Mouse (Mus musculus): ENCODE measurements around the gene Nomo1. TPM values are rescaled to one million over a fixed set of nuclear protein-coding genes. Genes with fewer than 3 reads are reported as not detected.

Gene Nomo1
- polyA plus RNA-seq, 1 experiment from 2014 or later, result 27.0 TPM

DNA sequence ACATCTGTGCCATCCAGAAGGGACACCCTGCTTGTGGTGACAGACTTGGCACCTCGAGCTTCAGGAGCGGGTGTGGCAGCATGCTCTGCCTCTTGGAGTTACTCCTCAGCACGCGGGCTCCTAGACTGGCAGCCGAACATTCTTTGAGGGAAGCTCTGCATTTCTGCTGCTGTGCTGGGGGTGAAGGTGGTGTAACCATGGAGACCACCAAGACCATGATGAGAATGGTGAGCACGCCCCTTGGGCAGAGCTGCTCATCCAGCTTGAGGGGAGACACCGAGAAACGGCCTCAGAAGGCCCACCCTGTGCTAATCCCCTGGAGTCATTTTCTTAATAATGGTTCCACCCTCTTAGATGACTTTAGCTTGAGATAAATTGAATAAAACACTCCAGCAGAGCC is 59.3 kb downstream of the Nomo1 start:
- 65% methylated on average over 8 of the region's 8 CpGs for WGBS
- H3K4me3 ChIP-seq, result no peak overlapping the region
- no peaks in the 10 kb centered on the region for H3K9me3 ChIP-seq (replicated peaks)
- no peaks in the 10 kb centered on the region for H3K4me1 ChIP-seq
- DNase-seq (ENCODE audit: low spot score), result no peak
- no peaks in the 10 kb centered on the region for H3K36me3 ChIP-seq
- no peak overlapping the region for H3K27ac ChIP-seq
- H3K27me3 ChIP-seq (ENCODE audit: low read depth, poor library complexity, severe bottlenecking), result peaks cover 44% of the 10 kb centered on the region

DNA sequence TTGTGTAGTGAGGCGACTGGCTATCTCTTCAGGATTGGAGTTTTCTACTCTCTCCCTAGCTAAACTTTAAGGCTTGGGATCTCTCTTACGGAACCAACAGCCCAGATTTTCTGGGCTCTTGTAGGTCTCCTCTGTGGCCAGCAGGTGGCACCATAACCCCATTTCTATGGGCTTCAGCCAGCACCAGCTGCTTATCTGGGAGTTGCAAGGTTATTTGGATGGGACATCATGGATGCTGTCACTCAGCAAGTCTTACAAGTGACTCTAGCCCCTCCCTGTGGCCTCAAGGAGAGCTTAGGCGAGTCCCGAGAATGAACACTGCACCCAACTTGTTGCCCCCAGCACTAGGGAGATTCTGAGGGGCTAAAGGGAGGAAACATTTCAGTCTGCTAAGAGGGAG is 62.6 kb downstream of the Nomo1 start:
- no peaks in the 10 kb centered on the region for H3K9me3 ChIP-seq (replicated peaks)
- 3% methylated on average over 4 of the region's 4 CpGs for WGBS
- H3K4me3 ChIP-seq, result no peak overlapping the region
- no peak overlapping the region for H3K27ac ChIP-seq
- peaks cover 8% of the 10 kb centered on the region for H3K4me1 ChIP-seq
- H3K36me3 ChIP-seq, result no peaks in the 10 kb centered on the region
- DNase-seq (ENCODE audit: low spot score), result peak; percentile 81
- peaks cover 73% of the 10 kb centered on the region for H3K27me3 ChIP-seq (ENCODE audit: low read depth, poor library complexity, severe bottlenecking)

DNA sequence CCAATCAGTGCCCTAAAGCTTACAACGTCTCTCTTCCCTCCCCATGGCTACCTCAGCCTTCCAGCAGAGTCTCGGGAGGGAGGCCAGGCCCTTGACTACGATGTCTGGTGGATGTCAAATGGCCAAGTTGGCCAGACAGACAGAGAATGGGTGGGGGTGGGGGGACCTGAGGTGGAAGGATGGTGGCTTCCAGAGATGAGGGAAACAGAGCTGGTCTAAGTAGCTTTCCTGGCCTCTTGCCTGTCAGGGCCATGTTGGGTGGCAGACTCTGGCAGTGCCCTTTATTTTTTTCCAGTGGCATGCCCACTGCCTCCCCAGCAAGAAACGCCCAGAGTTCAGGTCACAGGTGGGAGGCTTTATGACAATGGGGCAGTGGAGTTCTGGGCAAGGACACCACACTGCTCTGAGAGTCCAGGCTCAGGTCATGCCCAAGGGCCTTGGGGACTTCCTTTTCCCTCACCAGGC is 63.9 kb downstream of the Nomo1 start:
- 59% methylated on average over 4 of the region's 4 CpGs for WGBS
- Histone ChIP-seq H3K27me3 (ENCODE audit: low read depth, poor library complexity, severe bottlenecking) (peaks cover 78% of the 10 kb centered on the region), H3K9me3 (replicated peaks) (no peaks in the 10 kb centered on the region), H3K4me1 (peaks cover 8% of the 10 kb centered on the region), H3K27ac (no peak overlapping the region), H3K36me3 (no peaks in the 10 kb centered on the region), H3K4me3 (no peak overlapping the region)
- DNase-seq (ENCODE audit: low spot score), result no peak

DNA sequence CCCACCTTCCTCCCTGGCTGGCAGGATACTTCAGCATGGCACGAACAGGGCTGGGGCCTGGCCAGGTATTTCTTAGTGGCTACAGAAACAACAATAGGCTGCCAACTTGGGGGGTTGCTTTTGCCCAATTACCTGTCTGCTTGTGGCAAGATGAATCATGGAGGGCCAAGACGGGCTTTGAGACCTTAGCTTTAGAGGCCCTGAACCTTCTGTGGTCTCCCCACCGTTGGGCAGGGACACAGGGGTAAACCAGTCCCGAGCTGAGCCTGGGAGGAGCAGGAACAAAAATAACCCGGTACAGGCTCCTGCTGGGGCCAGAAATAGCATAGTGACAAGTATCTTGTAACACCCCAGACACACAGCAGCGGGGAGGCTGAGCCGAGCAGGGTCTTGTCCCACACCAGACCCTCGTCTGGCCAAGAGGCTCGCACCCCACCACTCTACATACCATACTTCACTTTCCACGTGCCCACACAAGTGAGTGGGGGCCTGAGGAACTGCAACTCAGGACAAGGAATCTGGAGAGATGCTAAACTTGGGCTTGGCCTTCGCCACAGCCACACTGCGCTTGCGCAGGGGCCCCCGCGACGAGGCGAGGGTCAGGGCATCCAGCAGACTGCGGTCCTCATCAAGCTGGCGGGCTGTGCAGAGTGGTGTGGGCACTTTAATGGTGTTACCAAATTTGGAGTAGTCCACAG is 64.9 kb downstream of the Nomo1 start:
- WGBS, result 85% methylated on average over 19 of the region's 19 CpGs
- no peak for DNase-seq (ENCODE audit: low spot score)
- Histone ChIP-seq H3K4me1 (peaks cover 8% of the 10 kb centered on the region), H3K36me3 (no peaks in the 10 kb centered on the region), H3K4me3 (no peak overlapping the region), H3K27ac (no peak overlapping the region), H3K9me3 (replicated peaks) (no peaks in the 10 kb centered on the region), H3K27me3 (ENCODE audit: low read depth, poor library complexity, severe bottlenecking) (peaks cover 69% of the 10 kb centered on the region)

DNA sequence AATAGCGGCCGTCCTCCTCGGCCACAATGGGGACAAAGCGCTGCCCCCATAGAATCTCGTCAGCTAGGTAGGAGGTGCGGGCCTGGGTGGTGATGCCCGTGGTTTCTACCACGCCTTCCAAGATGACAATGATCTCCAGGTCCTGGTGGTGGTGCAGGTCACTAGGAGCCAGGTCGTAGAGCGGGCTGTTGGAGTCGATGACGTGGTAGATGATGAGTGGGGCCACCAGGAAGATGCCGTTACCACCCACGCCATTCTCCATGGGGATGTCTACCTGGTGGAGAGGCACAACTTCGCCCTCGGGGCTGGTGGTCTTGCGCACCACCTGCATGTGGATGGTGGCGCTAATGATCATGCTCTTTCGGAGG is 65.4 kb downstream of the Nomo1 start:
- Histone ChIP-seq H3K27ac (no peak overlapping the region), H3K27me3 (ENCODE audit: low read depth, poor library complexity, severe bottlenecking) (peaks cover 64% of the 10 kb centered on the region), H3K36me3 (no peaks in the 10 kb centered on the region), H3K4me3 (no peak overlapping the region), H3K9me3 (replicated peaks) (no peaks in the 10 kb centered on the region), H3K4me1 (peaks cover 8% of the 10 kb centered on the region)
- WGBS, result 93% methylated on average over 19 of the region's 19 CpGs
- no peak for DNase-seq (ENCODE audit: low spot score)

DNA sequence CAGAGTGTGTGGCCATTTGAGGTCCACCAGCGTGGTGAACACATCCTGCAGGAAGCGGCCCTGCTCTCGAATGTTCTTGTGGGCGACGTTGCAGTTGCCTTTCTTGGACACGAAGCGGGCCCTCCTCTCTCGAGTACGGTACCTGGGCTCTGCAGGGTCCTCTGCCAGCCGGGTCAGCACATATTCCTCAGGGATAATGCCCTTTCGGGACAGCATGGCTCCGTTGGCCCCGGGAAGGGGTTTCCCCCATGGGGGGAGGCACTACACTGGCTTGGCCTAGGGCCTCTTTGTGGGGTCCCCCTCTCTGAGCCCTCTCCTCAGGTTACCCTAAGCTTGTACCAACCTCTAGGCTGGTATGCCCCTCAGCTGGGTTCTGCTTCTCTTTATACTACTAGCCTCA is 66.2 kb downstream of the Nomo1 start:
- peaks cover 13% of the 10 kb centered on the region for H3K4me1 ChIP-seq
- 81% methylated on average over 13 of the region's 13 CpGs for WGBS
- DNase-seq (ENCODE audit: low spot score), result no peak
- 0 out of 2 replicates have a peak overlapping the region, but pooled peaks have one; percentile 64 for H3K4me3 ChIP-seq
- H3K9me3 ChIP-seq (replicated peaks), result no peaks in the 10 kb centered on the region
- H3K36me3 ChIP-seq, result no peaks in the 10 kb centered on the region
- H3K27ac ChIP-seq, result no peak overlapping the region
- H3K27me3 ChIP-seq (ENCODE audit: low read depth, poor library complexity, severe bottlenecking), result peaks cover 56% of the 10 kb centered on the region

DNA sequence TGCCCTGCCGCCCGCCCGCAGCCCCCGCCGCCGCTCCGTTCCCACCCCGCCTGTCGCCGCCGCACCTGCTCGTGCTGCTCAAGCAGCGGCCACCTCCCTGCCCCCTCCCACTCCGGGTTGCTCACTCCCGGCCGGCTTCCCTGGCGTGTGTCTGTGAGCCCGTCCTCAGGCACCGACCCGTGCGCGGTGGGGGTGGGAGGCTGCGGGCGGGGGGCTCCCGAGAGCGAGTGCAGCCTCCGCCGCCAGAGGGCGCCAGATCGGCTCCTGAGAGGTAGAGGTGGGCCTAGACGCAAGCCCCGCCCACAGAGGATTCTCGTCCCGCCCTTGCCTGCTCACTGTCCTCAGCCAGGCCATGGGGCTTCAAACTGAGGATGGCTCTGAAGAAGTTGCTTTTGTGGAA is 67.1 kb downstream of the Nomo1 start, which contains the start of gene Kcnj11:
Gene Kcnj11, minus strand, starts transcription at position 202 of the 400 bp plus-strand sequence.
- no peaks in the 10 kb centered on the region for H3K36me3 ChIP-seq
- no peaks in the 10 kb centered on the region for H3K9me3 ChIP-seq (replicated peaks)
- peaks cover 47% of the 10 kb centered on the region for H3K27me3 ChIP-seq (ENCODE audit: low read depth, poor library complexity, severe bottlenecking)
- H3K4me1 ChIP-seq, result peaks cover 13% of the 10 kb centered on the region
- peak within 1 kb of the TSS; percentile 64 for H3K4me3 ChIP-seq
- H3K27ac ChIP-seq, result peak within 1 kb of the TSS; percentile 70
- under 1% methylated on average over 32 of the region's 34 CpGs for WGBS
- peak; percentile 95 for DNase-seq (ENCODE audit: low spot score)

DNA sequence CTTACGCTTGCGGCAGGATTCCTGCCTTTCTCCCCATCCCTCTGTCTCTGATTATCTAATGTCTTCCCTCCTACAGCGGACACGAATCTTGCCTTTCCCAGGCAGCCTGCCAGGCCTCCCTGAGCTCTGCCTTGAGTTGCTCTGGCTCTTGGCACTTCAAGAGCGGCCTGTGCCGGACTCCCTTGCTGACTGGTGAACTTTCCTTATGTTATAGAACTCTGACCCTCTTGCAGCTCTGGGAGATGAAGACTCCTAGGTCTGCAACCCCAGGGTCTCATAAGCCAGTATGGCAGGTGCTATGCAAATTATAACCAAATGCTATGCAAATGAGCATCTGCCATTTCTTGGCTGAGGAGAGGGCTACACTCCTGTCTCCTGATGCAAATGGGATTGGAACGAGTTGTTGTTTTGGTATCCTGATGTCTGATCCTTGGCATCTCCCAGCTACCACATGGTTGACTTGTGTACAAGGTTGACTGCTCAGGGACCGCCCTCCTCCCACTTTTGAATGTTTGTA is 69.6 kb downstream of the Nomo1 start:
- Histone ChIP-seq H3K27me3 (ENCODE audit: low read depth, poor library complexity, severe bottlenecking) (peaks cover 31% of the 10 kb centered on the region), H3K4me1 (peaks cover 13% of the 10 kb centered on the region), H3K36me3 (no peaks in the 10 kb centered on the region), H3K4me3 (no peak overlapping the region), H3K9me3 (replicated peaks) (no peaks in the 10 kb centered on the region), H3K27ac (no peak overlapping the region)
- no peak for DNase-seq (ENCODE audit: low spot score)
- WGBS, result 87% methylated on average over 8 of the region's 8 CpGs

DNA sequence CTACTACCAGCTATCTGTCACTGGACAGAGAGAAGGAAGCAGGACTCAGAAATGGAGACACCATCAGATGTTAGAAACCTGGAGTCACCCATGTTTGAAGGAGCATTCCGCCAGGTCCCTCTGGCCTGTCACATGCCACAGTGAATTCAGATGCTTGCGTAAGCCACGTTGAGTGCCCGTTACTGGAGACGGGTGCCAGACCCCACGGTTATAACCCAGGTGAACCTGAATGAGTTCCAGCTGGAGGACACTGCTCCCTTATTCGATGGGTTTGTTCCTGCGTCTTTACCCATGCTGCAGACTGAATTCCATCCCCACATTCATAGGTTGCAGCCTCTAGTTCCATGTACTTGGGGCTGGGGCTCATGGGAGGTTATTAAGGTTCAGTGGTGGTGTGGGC is 70.3 kb downstream of the Nomo1 start:
- Histone ChIP-seq H3K36me3 (no peaks in the 10 kb centered on the region), H3K4me3 (no peak overlapping the region), H3K27ac (no peak overlapping the region), H3K27me3 (ENCODE audit: low read depth, poor library complexity, severe bottlenecking) (peaks cover 25% of the 10 kb centered on the region), H3K4me1 (peaks cover 13% of the 10 kb centered on the region), H3K9me3 (replicated peaks) (no peaks in the 10 kb centered on the region)
- 91% methylated on average over 8 of the region's 8 CpGs for WGBS
- DNase-seq (ENCODE audit: low spot score), result no peak

DNA sequence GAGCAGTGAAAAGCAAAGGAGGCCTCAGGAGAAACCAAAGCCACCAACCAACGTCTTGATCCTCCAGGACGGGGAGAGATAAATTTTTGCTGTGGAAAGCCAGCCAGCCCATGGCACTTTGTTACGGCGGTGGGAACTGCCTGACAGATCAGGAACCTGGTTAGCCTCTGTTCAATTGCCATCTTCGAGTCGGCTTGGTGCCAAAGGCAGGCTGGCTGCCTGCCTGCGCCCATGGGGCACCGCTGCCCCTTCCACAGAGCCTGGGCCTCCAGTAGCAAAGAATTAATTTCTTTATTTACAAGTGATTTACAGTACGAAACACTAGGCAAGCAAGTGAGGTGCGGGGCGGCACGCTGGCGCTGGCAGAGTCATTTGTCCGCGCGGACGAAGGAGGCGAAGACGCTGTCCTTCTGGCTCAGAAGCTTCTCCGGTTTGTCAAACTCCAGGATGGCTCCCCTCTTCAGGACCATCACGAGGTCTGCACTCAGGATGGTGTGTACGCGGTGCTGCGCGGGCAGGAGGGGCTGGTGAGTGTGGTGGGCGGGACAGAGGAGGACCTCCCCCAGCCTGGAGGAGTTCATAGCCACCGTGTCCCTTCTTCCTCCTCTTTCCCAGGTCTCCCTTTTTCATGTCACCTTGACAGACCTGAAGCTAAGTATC is 70.9 kb downstream of the Nomo1 start:
- Histone ChIP-seq H3K27ac (no peak overlapping the region), H3K9me3 (replicated peaks) (no peaks in the 10 kb centered on the region), H3K36me3 (no peaks in the 10 kb centered on the region), H3K4me1 (peaks cover 13% of the 10 kb centered on the region), H3K4me3 (no peak overlapping the region), H3K27me3 (ENCODE audit: low read depth, poor library complexity, severe bottlenecking) (peaks cover 19% of the 10 kb centered on the region)
- 83% methylated on average over 27 of the region's 27 CpGs for WGBS
- no peak for DNase-seq (ENCODE audit: low spot score)

DNA sequence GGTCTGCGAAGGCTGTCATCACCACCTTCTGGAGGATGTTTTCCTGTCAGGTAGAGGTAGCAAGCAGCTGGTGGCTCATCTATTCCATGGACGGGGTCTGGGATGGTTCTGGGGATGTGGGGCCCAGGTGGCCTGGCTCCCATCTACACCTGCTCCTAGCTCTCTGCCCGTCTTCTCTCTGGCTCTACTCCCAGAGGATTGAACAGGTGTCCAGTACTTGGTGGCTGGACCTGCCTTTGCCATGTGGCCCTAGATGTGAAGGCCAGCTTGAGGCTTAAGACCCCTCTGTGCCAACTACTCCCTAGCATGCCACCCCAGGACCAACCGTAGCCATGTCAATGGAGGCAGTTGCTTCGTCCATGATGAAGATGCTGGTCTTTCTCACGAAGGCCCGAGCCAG is 72.0 kb downstream of the Nomo1 start:
- WGBS, result 91% methylated on average over 7 of the region's 7 CpGs
- no peak overlapping the region for H3K4me3 ChIP-seq
- peaks cover 8% of the 10 kb centered on the region for H3K27me3 ChIP-seq (ENCODE audit: low read depth, poor library complexity, severe bottlenecking)
- no peaks in the 10 kb centered on the region for H3K36me3 ChIP-seq
- no peak for DNase-seq (ENCODE audit: low spot score)
- peaks cover 9% of the 10 kb centered on the region for H3K4me1 ChIP-seq
- H3K27ac ChIP-seq, result no peak overlapping the region
- no peaks in the 10 kb centered on the region for H3K9me3 ChIP-seq (replicated peaks)

DNA sequence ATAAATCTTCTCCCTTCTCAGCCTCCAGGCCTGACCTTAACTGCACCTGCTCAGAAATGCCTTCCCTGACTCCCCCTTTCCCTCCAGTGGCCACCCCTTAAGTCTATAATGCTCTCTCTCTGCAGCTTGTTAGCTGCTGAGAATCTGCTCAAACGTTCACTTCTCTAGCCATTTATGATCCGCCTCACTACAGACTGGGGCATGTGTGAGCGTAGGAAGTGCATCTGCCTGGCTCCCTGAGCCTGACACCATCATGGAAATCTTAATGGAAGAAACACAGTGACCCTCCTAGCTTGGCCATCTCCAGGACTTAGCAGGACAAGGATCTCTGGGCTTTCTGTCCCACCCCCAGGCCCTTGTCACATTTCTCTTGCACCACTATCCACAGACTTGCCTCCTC is 76.6 kb downstream of the Nomo1 start:
- Histone ChIP-seq H3K9me3 (replicated peaks) (no peaks in the 10 kb centered on the region), H3K4me1 (peaks cover 33% of the 10 kb centered on the region)
- WGBS, result 73% methylated on average over 3 of the region's 3 CpGs

DNA sequence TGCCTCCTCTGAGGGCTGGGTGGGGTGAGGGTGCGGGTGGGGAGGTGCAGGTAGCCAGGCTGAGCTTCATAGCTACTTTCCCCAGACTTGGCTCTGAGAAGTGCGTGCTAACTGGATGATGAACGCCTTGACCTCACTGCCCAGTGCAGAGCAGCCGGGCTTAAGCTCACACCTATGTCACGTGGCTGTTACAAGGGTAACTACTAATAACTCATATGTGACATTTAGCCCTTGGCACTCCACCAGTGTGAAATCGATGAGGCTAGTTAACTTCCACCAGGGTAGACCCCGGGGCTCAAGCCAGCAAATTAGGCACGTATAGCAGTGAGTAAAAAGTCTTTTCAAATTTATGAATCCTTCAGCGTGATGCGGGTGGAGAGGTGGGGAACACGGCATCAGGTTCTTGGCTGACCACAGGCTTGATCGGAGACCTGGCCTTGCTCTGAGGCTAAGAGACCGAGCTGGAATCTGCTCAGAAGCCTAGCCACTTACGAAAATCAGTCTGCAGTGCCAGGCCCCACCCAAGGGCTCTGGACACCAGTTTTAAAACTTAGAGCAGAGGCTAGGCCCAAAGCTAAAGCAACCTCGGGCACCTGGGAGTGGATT is 77.8 kb downstream of the Nomo1 start:
- WGBS, result 76% methylated on average over 15 of the region's 15 CpGs
- Histone ChIP-seq H3K36me3 (no peaks in the 10 kb centered on the region), H3K9me3 (replicated peaks) (no peaks in the 10 kb centered on the region), H3K27me3 (ENCODE audit: low read depth, poor library complexity, severe bottlenecking) (no peaks in the 10 kb centered on the region), H3K4me1 (peaks cover 39% of the 10 kb centered on the region), H3K27ac (peak overlapping the region; percentile 50; the same call in 1 of the 2 replicates), H3K4me3 (no peak overlapping the region)
- no peak for DNase-seq (ENCODE audit: low spot score)

More for the DNA sequence above, 76.6 kb downstream of the Nomo1 start:
- DNase-seq (ENCODE audit: low spot score), result no peak
- Histone ChIP-seq H3K36me3 (no peaks in the 10 kb centered on the region), H3K27me3 (ENCODE audit: low read depth, poor library complexity, severe bottlenecking) (no peaks in the 10 kb centered on the region), H3K27ac (no peak overlapping the region), H3K4me3 (no peak overlapping the region)

All from limb, embryonic 10.5 days (tissue).